Mouse (Mus musculus) cerebellum, adult 2 months (tissue): ENCODE measurements around the gene Crim1.

Experiments used
- CTCF ChIP-seq: fragments of 200-500 bp; IDR thresholded peaks from 2 replicates; pipeline ENCODE4 v1.5.1; 2011; ENCODE audit warnings: low read depth, mild to moderate bottlenecking, control low read depth, low read length, moderate library complexity, borderline replicate concordance; ENCODE audit not compliant: insufficient read depth
- POLR2A ChIP-seq: fragments of 200-500 bp; IDR thresholded peaks from 2 replicates; pipeline ENCODE4 v1.6.1; 2011; ENCODE audit warnings: low read length, control low read depth, borderline replicate concordance; ENCODE audit not compliant: insufficient read depth

DNA sequence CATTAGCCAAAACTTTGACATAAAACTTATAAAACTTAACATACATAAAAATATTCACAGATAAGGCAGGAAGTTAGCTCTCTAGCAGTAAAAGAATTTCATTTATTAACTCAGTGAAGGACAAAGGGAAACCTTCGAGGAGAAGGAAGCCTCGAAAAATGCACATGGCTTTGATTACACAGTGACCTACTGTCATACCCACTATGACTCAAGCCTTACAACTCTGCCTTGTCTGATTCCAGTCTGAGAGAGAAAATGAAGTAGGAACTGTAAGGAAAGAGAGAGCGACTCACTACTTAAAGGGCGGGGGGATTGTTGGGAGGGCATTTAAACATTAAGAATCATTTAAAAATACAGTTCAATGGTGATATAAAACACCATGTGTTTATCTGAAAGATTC, 203.2 kb downstream of the Crim1 start:
- TF ChIP-seq CTCF (no peak), POLR2A (no peak)
